Mouse (Mus musculus): ENCODE measurements around the gene Cdh23.

Cdh23 gene

DNA sequence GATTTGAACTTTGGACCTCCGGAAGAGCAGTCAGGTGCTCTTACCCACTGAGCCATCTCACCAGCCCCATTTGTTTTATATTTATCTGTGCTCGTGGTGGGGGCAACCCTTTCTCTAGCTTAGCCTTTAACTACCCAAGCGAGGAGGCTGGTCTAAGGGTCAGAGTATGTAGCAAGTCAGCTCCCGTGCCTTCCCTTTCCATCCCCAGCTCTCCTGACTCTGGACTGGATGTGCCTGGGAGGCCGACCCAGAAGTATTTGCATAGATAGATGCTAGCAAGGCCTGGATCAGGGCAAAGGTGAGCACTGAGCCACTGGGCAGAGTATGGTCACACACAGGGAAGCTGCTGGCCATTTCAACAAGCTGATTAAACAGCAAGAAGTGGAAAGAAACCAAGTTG, 12.5 kb upstream of the Cdh23 start:
- DNase-seq (ENCODE audit: low read depth, low spot score) = no peak

DNA sequence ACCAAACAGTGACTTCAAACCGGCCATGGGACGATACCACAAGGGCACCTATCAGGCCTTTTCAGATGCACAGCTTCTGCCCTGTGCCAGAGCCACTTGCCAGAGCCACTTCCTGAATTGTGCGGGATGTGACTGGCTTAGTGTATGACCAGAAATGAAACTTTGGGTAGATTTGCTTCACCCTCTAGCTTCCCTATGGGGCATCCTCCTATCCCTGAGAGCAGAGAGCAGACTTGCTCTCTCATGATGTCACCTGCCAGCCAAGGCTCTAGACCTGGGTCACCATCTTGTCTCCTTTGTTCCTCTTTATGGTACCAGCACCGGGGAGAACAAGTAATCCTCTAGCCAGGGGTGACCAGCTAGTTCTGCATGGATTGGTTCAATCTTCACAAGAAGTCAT, 10.0 kb upstream of the Cdh23 start:
- no peak for DNase-seq (ENCODE audit: low read depth, low spot score)

DNA sequence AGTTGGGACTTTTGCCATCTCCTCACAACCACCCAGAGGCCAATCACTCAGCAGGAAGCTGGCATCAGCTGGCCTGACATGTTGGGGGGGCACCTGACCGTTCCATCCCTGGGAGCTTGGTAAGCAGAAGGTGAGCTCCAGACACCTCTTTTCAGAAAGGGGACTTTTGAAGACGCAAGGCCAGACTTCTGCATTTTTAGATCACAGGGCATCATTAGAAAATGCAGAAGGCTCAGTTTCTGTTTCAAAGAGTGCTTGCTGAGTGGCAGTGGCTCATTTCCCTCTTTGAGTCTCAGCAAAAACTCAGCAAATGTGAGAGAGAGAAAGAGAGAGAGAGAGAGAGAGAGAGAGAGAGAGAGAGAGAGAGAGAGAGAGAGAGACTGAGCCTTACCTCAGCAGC, 8.8 kb upstream of the Cdh23 start:
- DNase-seq (ENCODE audit: low read depth, low spot score) = no peak

DNA sequence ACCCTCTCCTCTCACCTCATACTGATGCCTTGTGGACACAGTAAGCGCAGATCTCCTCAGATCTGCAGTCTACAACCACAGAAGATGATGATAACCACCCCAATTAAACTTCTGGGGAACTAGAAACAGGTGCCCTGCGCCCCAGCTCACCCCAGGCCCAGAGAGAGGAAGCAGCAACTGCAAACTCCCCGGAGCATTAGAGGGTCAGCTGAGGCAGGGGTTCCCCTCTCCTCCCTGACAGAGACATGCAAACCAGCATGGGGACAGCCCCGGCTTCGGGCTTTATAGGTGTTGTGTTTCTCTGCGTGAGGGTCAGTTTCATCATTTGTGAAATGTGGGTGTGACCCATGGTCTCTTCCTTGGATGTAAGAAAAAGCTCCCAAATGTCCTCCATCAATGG, 1.5 kb upstream of the Cdh23 start:
- DNase-seq (ENCODE audit: low read depth, low spot score) = no peak

DNA sequence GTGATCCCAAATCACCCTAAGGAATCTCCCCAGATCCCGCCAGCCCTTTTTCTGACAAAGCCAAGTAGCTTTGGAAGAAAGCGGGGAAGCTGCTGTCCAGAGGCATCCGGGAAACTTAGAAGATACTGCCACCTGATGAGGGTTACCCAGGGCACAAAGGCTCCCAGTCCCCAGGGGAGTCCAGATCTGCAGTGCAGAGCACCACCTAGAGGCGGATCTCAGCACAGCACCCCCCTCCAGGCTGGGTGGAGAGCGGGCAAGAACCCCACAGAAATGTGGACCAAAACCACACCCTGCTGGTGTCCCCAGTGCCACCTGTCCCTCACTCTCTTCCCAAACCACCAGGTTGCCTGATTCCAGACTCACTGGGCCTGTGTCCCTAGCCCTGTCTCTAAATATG, 685 bp upstream of the Cdh23 start:
- DNase-seq (ENCODE audit: low read depth, low spot score) = peak; percentile 68

DNA sequence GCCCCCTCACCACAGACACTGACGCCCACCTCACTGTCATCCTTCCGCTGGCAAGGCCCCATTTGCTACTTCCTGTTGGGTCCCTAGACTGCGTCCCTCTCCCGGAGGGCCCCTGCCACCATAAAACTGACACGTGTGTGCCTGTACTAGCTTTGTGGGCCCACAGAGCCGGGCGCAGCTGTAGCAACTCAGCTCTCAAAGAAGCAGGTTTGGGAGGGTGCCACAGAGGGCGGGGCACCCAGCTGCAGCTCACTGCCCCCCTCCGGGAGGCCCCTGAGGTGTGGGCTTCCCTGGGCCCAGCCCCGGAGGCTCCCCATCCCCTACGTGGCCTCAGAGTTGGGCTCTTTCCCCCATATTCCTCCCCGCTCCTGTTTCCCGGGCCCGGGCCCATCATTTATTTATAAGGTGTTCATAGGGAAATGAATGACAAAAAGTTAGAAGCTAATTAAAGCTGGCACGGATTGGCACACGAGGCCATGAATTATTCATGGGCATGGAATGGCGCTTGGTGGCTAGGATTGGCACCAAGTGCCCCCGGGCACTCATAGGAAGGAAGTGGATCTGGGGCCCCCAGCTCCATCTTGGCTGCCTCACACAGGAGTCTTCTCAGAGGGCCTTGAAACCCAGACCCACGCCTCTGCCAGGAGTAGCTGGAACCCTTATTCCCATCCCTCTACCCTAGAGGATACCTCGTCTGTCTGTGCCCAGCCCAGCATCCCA, 4.5 kb downstream of the Cdh23 start:
- DNase-seq (ENCODE audit: low read depth, low spot score) = no peak

DNA sequence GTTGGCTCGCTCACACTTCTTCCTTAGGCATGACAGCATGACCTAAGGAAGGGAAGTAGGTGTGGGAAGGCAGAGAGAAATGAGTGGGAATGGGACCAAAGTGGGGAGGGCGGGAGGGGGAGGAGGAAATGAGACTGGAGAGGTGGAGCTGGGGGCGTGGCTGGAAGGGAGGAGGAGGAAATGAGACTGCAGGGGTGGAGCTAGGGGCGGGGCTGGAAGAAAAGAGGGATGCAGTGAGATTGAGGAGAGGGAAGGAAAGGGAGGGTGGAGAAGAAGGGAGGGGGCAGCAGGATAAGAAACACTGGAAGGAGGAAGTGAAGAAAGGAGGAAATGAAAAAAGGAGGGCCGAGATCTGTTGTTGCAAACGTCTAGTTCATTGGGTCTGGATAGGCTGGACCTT, 5.3 kb downstream of the Cdh23 start:
- peak; percentile 72 for DNase-seq (ENCODE audit: low read depth, low spot score)

DNA sequence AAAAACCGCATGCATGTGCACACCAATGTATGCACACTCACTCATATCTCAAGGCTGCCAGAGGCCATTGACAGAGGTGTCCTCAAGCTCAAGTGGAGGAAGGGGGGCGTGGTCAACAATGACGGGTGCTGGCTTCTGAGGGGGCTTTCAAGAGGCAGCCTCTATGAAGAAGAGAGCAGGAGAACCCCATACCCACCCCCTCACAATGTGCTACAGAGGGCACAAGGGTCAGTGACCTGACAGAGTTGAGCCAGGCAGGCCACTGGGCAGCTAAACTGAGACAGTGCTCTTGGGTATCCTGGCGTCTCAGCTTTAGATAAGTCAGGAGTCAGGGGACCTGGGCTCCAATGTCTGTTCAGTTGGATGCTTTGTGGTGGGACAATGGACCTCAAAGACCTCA, 6.9 kb downstream of the Cdh23 start:
- no peak for DNase-seq (ENCODE audit: low read depth, low spot score)

DNA sequence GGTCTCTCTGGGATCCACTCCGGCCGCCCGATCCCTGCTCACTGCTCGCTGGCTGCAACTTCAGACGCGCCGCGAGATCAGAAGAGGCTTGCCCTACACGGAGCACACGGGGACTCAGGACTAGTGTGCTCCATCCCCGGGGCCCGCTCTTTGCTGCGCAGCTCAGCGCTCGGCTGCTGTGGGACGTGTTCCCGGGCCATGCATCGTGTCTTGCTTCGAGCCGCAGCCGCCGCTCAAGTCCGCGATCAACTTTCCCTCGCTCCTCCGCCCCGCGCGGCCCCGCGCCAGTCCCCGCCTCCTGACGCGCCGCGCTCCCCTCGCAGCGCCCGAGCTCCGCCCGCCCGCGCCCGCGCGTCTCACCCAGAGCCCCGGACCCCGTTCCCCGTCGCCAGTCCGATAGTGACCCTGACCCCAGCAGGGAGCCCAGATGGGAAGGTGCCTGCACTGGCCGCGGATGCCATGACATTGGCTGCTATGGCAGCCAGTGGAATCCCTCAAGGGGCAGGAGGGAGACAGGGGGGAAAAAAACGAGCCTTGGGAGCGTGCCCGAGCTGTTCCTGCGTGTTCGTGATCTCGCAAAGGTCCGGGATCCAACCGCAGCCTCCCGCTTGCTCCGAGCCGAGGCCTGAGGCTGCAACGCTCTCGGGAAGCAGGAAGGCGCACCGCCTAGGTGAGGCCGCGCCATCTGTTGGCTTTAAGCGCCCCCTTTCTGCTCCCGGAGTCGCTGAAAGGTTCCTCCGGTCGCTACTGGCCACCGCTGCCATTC, 9.1 kb downstream of the Cdh23 start:
- DNase-seq (ENCODE audit: low read depth, low spot score) = peak; percentile 70

DNA sequence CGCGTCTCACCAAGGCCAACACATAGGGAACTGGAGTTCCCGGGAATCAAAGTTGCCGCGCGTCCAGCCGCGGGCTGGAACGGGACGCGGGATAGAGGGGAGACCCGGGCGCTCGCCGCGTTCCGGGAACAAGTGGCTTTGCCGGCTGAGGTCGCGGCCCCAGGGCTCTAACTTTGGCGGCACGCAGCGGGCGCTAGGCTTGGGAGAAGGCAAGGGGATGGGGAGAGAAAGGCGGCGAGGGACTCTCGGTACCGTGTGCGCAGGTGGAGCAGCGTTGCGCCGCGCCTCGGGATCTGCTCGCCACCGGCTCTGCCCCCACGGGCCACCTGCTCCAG, 9.7 kb downstream of the Cdh23 start:
- DNase-seq (ENCODE audit: low read depth, low spot score) = no peak

DNA sequence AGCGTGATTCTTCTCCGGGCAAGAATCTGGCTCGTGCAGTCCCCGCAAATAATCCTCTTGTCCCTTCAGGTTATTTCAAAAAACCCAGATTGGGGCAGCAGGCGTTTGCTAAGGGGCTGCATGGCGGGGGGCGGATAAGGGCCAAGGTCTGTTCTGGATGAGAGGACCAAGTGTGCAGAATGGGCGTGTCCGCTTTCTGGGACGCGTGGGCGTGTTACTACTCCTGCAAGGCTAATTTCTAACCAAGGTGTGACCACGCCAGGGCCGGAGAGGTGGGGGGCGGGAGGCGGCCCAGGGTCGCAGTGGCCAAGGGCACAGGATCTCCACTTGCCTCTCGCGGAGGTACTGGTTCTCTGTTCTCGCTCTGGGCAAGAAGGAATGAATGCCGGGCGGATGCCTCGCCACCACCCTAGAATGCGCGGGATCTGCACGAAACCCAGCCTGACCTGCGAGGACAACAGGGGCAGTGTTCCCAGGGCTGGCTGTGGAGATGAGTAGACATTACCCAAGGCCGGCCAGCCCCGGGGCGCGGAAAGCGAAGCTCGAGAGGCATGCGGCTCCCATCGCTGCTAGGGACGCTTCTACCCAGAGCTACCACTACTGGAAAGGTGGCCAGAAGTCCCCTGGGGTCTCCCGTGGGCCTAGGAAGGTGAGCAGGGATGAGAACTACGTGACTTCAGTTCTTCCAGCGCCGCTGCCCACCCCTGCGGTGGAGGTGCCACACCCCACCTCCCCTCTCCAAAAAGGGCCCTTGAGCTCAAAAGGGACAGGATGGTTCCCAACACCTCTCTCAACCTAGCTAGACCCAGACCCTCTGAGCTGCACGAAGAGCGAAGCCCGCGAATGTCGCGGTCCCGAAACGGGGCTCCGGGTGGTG, 10.3 kb downstream of the Cdh23 start:
- DNase-seq (ENCODE audit: low read depth, low spot score) = peak; percentile 31

DNA sequence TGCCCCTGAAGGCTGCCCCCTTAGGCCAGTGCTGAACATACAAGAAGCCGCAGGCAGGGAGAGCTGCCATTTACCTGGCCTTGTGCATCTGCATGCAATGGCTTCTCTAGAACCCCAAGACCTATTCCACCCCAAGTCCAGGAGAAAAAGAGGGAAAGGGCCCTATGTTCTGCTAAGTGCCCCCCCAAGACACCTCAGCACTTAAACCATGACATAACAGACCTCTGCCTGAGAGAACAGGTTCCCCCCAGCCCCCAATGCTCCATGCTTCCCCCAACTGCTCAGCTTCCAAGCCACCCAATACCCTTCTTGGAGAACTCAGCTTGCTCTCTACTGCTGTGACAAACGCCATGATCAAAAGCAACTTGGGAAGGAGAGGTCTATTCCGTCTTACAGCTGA, 17.4 kb downstream of the Cdh23 start:
- no peak for DNase-seq (ENCODE audit: low read depth, low spot score)

DNA sequence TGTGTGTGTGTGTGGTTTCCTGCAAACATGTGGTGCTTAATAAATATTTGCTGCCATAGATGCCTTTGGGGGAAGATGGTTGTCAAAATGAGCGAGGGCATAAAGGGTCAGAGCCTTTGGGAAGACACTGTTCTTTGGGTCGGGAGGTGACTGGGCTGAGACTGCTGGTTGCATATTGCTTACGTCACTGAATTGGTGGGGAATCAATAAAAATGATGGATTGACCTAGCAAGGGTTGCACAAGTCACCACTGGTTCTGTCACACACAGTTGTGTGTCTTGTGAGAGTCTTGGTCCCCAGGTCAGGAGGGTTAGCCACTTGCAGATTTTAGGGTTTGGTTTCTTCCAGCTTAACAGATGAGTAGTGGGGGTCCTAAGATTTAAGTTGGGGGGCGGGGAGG, 19.0 kb downstream of the Cdh23 start:
- DNase-seq (ENCODE audit: low read depth, low spot score) = no peak

DNA sequence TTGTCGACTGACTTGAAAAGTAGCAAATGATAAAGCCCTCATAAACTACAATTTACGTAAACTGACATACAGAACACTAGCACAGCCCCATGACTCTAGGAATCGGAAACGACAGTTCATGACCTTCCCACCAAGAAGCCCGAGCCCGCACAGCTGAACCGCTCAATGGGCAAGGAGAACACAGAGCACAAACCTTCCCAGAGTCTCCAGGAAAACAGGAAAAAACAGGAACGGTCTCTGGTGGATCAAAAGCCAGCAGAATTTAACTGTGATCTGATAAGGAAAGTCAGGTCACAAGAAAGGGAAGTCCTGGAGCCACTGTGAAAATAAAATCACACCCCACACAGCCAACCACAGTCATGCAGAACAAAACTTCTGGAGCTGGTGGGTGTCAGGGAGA, 26.1 kb downstream of the Cdh23 start:
- DNase-seq (ENCODE audit: low read depth, low spot score) = no peak

DNA sequence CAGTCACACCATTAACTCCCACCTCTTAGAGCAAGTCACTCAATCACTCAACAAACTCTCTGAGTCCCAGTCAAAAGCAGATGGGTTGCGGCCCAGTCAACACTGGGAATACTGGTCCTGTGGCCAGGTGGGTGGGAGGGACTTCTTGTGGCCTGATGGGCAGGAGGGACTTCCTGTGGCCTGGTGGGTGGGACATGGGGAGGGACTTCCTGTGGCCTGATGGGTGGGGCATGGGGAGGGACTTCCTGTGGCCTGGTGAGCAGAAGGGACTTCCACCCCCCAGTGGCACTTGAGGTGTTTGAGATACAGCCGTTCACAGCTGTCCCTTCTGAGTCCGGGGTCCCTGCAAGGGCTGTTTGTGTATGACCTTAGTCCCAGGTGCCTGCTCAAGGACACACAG, 27.7 kb downstream of the Cdh23 start:
- DNase-seq (ENCODE audit: low read depth, low spot score) = peak; percentile 81

DNA sequence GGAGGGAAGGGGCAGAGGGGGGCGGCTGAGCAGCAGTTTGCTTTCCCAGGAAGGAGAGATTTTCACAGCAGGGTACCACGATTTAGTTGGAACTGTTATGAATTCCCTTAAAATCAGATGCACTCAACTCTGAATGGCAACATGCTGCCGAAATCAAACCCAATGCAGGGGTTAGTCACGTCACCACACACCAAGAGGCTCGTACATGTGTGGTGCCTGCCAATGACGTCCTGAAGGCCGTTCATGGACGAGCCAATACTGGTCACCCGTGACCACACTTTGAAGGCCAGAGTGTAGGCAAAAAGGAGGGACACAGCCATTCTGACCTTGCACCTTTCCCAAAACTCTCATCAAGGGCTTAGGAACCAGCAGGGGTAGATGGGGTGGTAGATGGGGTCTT, 35.3 kb downstream of the Cdh23 start:
- DNase-seq (ENCODE audit: low read depth, low spot score) = no peak

DNA sequence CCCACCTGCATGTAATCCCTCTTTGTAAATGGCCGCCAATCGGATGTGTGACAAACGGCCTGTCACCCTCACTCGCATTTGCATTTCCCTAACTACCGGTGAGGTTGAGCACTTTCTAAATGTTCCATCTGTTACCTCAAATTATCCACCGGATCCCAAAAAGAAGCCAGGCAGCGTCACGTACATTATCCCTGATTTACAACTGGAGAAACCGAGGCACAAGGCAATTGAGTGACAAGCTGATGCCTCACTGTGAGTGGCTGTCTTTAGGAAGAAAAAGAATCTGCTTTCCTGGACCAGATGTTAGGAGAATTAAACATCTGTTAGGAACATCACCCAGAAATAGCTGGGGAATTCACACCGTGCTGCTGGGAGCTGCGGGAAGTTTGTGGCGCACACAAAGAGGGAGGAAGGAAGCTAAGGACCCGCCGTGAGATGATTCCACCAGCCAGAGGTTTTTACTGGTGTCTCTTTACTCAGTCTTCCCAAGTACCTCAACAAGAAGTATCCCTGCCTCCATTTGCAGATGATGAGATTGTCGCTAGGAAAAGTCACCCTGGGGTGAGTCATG, 36.8 kb downstream of the Cdh23 start:
- no peak for DNase-seq (ENCODE audit: low read depth, low spot score)

DNA sequence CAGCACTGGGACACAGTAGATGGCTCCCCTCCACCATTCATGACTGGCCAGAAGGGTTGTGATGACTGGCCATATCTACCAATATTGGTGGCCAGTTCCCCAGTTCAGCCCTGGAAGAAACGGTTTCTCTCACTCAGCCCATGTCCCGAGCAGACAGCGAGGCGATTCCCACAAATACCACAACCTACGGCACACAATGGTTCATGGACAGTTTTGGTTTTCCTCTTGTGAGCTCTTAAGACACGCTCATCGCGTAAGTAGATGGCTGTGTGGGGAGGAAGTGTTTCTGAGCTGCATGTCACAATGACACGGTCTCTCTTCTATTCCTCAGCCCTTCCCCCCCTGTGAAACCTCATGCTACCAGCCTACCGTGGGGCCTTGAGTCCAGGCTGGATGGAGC, 38.1 kb downstream of the Cdh23 start:
- no peak for DNase-seq (ENCODE audit: low read depth, low spot score)

DNA sequence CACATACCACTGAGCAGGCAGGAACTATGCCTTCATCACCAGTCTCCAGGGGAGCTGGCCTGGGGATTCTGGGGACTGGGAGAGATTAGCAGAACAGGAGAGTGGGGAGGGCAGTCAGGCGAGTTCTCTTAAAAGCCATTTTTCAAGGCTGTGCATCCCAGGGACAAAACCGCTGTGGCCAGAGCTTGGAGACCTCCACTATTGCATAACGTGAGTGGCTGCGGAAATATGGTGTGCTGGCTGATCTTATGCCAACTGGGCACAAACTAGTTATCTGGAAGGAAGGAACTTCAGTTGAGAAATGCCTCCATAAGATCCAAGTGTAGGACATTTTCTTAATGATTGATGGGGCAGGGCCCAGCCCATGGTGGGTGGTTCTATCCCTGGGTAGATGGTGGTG, 42.6 kb downstream of the Cdh23 start:
- no peak for DNase-seq (ENCODE audit: low read depth, low spot score)

DNA sequence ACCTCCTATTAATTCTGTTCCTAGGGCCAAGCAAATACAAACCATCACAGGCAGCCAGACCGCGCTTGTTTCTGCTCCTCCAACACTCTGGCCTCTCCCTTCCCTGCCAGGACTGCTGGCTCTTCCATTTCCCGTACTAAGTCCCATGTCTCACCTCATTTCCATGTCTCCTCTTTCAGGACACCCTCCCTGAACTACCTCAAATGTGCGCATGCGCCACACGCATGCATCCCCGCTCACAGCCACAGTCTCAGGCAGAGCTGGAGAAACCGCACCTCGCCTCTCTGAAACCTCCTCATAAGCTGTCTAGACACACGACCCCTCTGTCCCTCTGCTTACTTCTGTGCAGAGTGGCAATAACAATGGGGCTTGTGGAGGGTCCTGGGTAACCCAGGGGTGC, 43.2 kb downstream of the Cdh23 start:
- peak; percentile 51 for DNase-seq (ENCODE audit: low read depth, low spot score)

DNA sequence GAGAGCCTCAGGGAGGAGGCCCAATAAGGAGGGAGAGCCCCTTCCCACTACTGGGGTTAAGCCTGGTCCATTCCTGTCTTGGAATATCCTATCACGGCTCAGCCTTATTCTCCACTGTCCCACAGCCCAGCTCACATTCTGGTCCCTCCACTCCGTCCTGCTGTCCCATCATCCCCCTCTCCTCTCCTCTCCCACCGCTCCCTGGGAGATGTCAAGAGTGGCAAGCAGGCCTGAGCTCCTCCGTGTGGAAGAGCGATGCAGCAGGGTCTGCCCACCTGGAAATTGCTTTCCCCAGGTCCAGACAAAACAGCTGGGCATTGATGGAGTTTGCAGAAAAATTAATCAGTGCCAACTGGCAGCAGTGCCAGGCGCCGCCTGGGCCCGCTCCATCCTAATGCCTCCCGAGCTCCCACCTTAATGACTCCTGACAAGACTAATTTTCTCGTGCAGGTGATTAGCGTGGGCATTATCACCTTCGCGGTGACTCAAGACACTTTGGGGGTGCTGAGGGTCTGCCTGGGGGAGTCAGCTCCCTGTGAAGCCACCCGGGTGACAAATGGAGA, 52.1 kb downstream of the Cdh23 start:
- no peak for DNase-seq (ENCODE audit: low read depth, low spot score)

DNA sequence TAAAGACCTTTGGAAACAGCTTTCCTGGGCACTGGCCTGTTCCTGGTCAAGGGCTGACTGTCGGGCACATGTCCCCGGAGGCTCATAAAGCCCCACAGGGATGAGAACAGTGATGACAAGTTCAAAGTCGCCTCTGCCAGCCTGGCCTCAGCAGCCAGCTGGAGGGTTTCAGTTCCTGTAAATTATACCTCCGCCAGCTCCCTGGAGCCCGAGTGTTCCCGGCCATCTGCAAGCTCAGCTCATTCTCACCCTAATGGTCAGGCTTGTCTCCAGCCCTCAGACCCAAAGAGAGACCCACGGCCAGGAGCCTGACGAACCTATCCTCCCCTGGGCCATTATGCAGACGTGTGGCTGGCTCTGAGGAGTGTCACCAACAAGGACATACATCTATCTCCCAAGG, 57.0 kb downstream of the Cdh23 start:
- no peak for DNase-seq (ENCODE audit: low read depth, low spot score)
